Mouse (Mus musculus) small intestine, adult 2 months (tissue): ENCODE measurements around the gene Bcl2l2. TPM values are rescaled to one million over a fixed set of nuclear protein-coding genes. Genes with fewer than 3 reads are reported as not detected.

Experiments
- H3K27ac ChIP-seq: fragments of 200-500 bp; 2 replicates; pipeline ENCODE4 v1.5.1; 2012; ENCODE audit warnings: low read depth, low read length, control low read depth, inconsistent platforms; ENCODE audit not compliant: insufficient read depth
- H3K27me3 ChIP-seq: fragments of 200-500 bp; 2 replicates; pipeline ENCODE4 v1.6.1; 2012; ENCODE audit warnings: mild to moderate bottlenecking, moderate library complexity, low read length, inconsistent platforms; ENCODE audit not compliant: control insufficient read depth, insufficient read depth
- H3K36me3 ChIP-seq: fragments of 200-500 bp; 2 replicates; pipeline ENCODE4 v1.6.1; 2012; ENCODE audit warnings: mild to moderate bottlenecking, low read length, control low read depth, inconsistent platforms; ENCODE audit not compliant: control insufficient read depth, insufficient read depth
- H3K4me1 ChIP-seq: fragments of 200-500 bp; 2 replicates; pipeline ENCODE4 v1.6.1; 2012; ENCODE audit warnings: low read length, inconsistent platforms, mixed read lengths; ENCODE audit not compliant: control insufficient read depth, insufficient read depth, insufficient read length
- H3K4me3 ChIP-seq: fragments of 200-500 bp; 2 replicates; pipeline ENCODE4 v1.5.1; 2012; ENCODE audit warnings: low read depth, mild to moderate bottlenecking, control low read depth, inconsistent platforms, low read length, moderate library complexity
- CTCF ChIP-seq: fragments of 200-500 bp; IDR thresholded peaks from 2 replicates; pipeline ENCODE4 v1.5.1; 2012; ENCODE audit warnings: low read depth, mild to moderate bottlenecking, control low read depth, inconsistent platforms, low read length, moderate library complexity, mixed read lengths; ENCODE audit not compliant: insufficient replicate concordance, insufficient read length; ENCODE audit errors: extremely low read depth
- POLR2A ChIP-seq: fragments of 200-500 bp; IDR thresholded peaks from 2 replicates; pipeline ENCODE4 v1.6.1; 2012; ENCODE audit warnings: low read depth, mild to moderate bottlenecking, control low read depth, inconsistent platforms, low read length, moderate library complexity
- WGBS: fragments of 180-500 bp; shearing (Covaris S2); methylation state at CpG from one replicate; pipeline ENCODE4 v1.1.7; 2018; 5-methylcytosine and 5-hydroxymethylcytosine counted together
- polyA plus RNA-seq: library from polyadenylated mRNA; depleted of rRNA; stranded (reverse); fragments of >200 nt; gene quantifications from 2 replicates; pipeline ENCODE4 v1.2.3, GENCODE M21; 2012

The Bcl2l2 gene
- polyA plus RNA-seq, 1 experiment, result 29.8 TPM

- Histone ChIP-seq H3K36me3 (no peaks in the 10 kb centered on the region), H3K4me1 (peaks cover 10% of the 10 kb centered on the region; the same call in 1 of the 2 replicates), H3K27me3 (no peaks in the 10 kb centered on the region), H3K4me3 (no peak overlapping the region), H3K27ac (no peak overlapping the region)
- TF ChIP-seq CTCF (no peak), POLR2A (no peak)
- WGBS, result 72% methylated on average over 3 of the region's 3 CpGs
Observed at GRCm38 (mm10) chr14:54874165-54874564, 9.0 kb upstream of the Bcl2l2 start.

- Histone ChIP-seq H3K27me3 (no peaks in the 10 kb centered on the region), H3K4me3 (peak overlapping the region; percentile 78), H3K36me3 (no peaks in the 10 kb centered on the region), H3K27ac (peak overlapping the region; percentile 38), H3K4me1 (peaks cover 10% of the 10 kb centered on the region; the same call in 1 of the 2 replicates)
- TF ChIP-seq CTCF, result 0 out of 2 replicates have a peak, but pooled peaks have one; percentile 4
- no peak for TF ChIP-seq POLR2A
- 3% methylated on average over 36 of the region's 36 CpGs for WGBS
Observed at GRCm38 (mm10) chr14:54875844-54876538, 7.2 kb upstream of the Bcl2l2 start.

GRCm38 (mm10) chr14:54876539-54877047, 6.6 kb upstream of the Bcl2l2 start:
- H3K4me3 ChIP-seq, result peak overlapping the region; percentile 78
- peaks cover 10% of the 10 kb centered on the region; the same call in 1 of the 2 replicates for H3K4me1 ChIP-seq
- under 1% methylated on average over 72 of the region's 72 CpGs for WGBS
- H3K27me3 ChIP-seq, result no peaks in the 10 kb centered on the region
- TF ChIP-seq POLR2A, result no peak; the same call in 1 of the 2 replicates
- no peak for TF ChIP-seq CTCF
- peak overlapping the region; percentile 60 for H3K27ac ChIP-seq
- no peaks in the 10 kb centered on the region for H3K36me3 ChIP-seq

GRCm38 (mm10) chr14:54877048-54877715, 6.0 kb upstream of the Bcl2l2 start, which contains the start of gene Ppp1r3e:
Ppp1r3e (minus strand) TSS chr14:54877550.
- under 1% methylated on average over 61 of the region's 61 CpGs for WGBS
- H3K27me3 ChIP-seq, result no peaks in the 10 kb centered on the region
- TF ChIP-seq POLR2A, result no peak
- no peak for TF ChIP-seq CTCF
- H3K4me1 ChIP-seq, result peaks cover 10% of the 10 kb centered on the region; the same call in 1 of the 2 replicates
- peak within 1 kb of the TSS; percentile 60 for H3K27ac ChIP-seq
- H3K4me3 ChIP-seq, result peak within 1 kb of the TSS; percentile 78
- H3K36me3 ChIP-seq, result no peaks in the 10 kb centered on the region

- Histone ChIP-seq H3K27ac (peak overlapping the region; percentile 70), H3K4me1 (peaks cover 11% of the 10 kb centered on the region), H3K4me3 (peak overlapping the region; percentile 83), H3K27me3 (no peaks in the 10 kb centered on the region), H3K36me3 (peaks cover 7% of the 10 kb centered on the region; the same call in 1 of the 2 replicates)
- TF ChIP-seq POLR2A, result 0 out of 2 replicates have a peak, but pooled peaks have one; percentile 7
- TF ChIP-seq CTCF, result no peak
- 32% methylated on average over 21 of the region's 21 CpGs for WGBS
Observed at GRCm38 (mm10) chr14:54884022-54884712, 990 bp downstream of the Bcl2l2 start.

- H3K4me1 ChIP-seq, result peaks cover 11% of the 10 kb centered on the region
- TF ChIP-seq POLR2A (no peak), CTCF (no peak)
- H3K27me3 ChIP-seq, result no peaks in the 10 kb centered on the region
- no peak overlapping the region for H3K4me3 ChIP-seq
- H3K36me3 ChIP-seq, result peaks cover 7% of the 10 kb centered on the region; the same call in 1 of the 2 replicates
- 91% methylated on average over 11 of the region's 11 CpGs for WGBS
- H3K27ac ChIP-seq, result no peak overlapping the region
Observed at GRCm38 (mm10) chr14:54885309-54885708, 2.1 kb downstream of the Bcl2l2 start.
